In genomic region chr9:115760496-115760895, GRCm38 (mm10) we compare ENCODE assay signal across 10 mouse cellular contexts.
DNase-seq lines count a peak whose midpoint lies in the region; ATAC-seq lines count a peak whose summit lies in the region.
"Had no signal": no experiment of that assay in that cellular context is flagged by ENCODE, and none has a peak within 500 bp of the region (broad histone marks: within the 10 kb centered on the region; RNA-seq: fewer than 3 reads in every experiment).

No protein-coding gene starts in this region.

- H3K36me3 ChIP-seq in kidney, embryonic 14.5 days (ENCODE audit: control insufficient read depth, insufficient read depth, low read length) = no peaks in the 10 kb centered on the region
- no peaks in the 10 kb centered on the region for H3K36me3 ChIP-seq in liver, embryonic 16.5 days (ENCODE audit: control insufficient read depth, insufficient read depth)
- H3K36me3 ChIP-seq: neural tube, embryonic 12.5 days had no signal

- no peak overlapping the region for H3K27ac ChIP-seq in kidney, embryonic 14.5 days (ENCODE audit: low read depth, low read length)
- H3K27ac ChIP-seq in liver, embryonic 16.5 days (ENCODE audit: low read length) = no peak overlapping the region
- H3K27ac ChIP-seq: hindbrain, embryonic 14.5 days; neural tube, embryonic 12.5 days had no signal

- no peak overlapping the region for H3K4me2 ChIP-seq in kidney, embryonic 14.5 days (replicated peaks; ENCODE audit: low read depth, low read length)
- H3K4me2 ChIP-seq in liver, embryonic 16.5 days (ENCODE audit: low read depth, low read length) = no peak overlapping the region
- H3K4me2 ChIP-seq: hindbrain, embryonic 14.5 days; neural tube, embryonic 12.5 days had no signal

- H3K4me3 ChIP-seq in kidney, embryonic 14.5 days (ENCODE audit: low read length) = no peak overlapping the region
- H3K4me3 ChIP-seq in liver, embryonic 16.5 days (ENCODE audit: low read depth, low read length) = no peak overlapping the region
- H3K4me3 ChIP-seq: neural tube, embryonic 12.5 days had no signal

- peak; percentile 72 for ATAC-seq in kidney, embryonic 14.5 days (ENCODE audit: low FRiP score, low TSS enrichment)
- ATAC-seq in liver, embryonic 16.5 days (ENCODE audit: low read depth) = peak; percentile 66
- no peak for ATAC-seq in frontal cortex, adult (ENCODE audit: low TSS enrichment)

- no peaks in the 10 kb centered on the region for H3K4me1 ChIP-seq in kidney, embryonic 14.5 days (ENCODE audit: control insufficient read depth, insufficient read depth, low read length)
- H3K4me1 ChIP-seq in liver, embryonic 16.5 days (ENCODE audit: control insufficient read depth, low read depth, low read length) = no peaks in the 10 kb centered on the region
- H3K4me1 ChIP-seq: neural tube, embryonic 12.5 days had no signal

- H3K9ac ChIP-seq in kidney, embryonic 14.5 days (ENCODE audit: low read depth, low read length) = no peak overlapping the region
- H3K9ac ChIP-seq in liver, embryonic 16.5 days (ENCODE audit: low read depth, low read length) = no peak overlapping the region
- H3K9ac ChIP-seq: hindbrain, embryonic 14.5 days; neural tube, embryonic 12.5 days had no signal

- no peaks in the 10 kb centered on the region for H3K27me3 ChIP-seq in kidney, embryonic 14.5 days (ENCODE audit: control insufficient read depth, insufficient read depth, low read length)
- H3K27me3 ChIP-seq in liver, embryonic 16.5 days (ENCODE audit: control insufficient read depth, insufficient read depth, low read depth, low read length) = no peaks in the 10 kb centered on the region
- H3K27me3 ChIP-seq: neural tube, embryonic 12.5 days had no signal

- whole genome bisulfite sequencing in kidney, embryonic 14.5 days = 29% methylated on average over 2 of the region's 2 CpGs
- WGBS in liver, embryonic 16.5 days (ENCODE audit: insufficient replicate concordance) = 5% methylated on average over 2 of the region's 2 CpGs

- H3K9me3 ChIP-seq in kidney, embryonic 14.5 days (ENCODE audit: control insufficient read depth, low read length) = no peaks in the 10 kb centered on the region
- H3K9me3 ChIP-seq in liver, embryonic 16.5 days (replicated peaks; ENCODE audit: control insufficient read depth, low read length) = no peaks in the 10 kb centered on the region
- H3K9me3 ChIP-seq: neural tube, embryonic 12.5 days had no signal

- DNase-seq in adrenal gland, adult 8-10 months = peak; percentile 26
- peak; percentile 32 to 65 for DNase-seq in adrenal gland, postnatal 36 days
- no peak for DNase-seq in urinary bladder, postnatal 10 days (ENCODE audit: low spot score)
- no peak for DNase-seq in layer of hippocampus, postnatal 10 days (ENCODE audit: low spot score in 2 of 2)
- DNase-seq in spleen, postnatal 14 days (ENCODE audit: low spot score in 2 of 2) = no peak

Comparison
In these comparisons a context has a peak if more than half of its experiments do, and no peak if none do; other contexts are left out.
1. DNase-seq: peak in adrenal gland, adult 8-10 months (single experiment) and adrenal gland, postnatal 36 days (2 of 2); none in urinary bladder, postnatal 10 days (single experiment), layer of hippocampus, postnatal 10 days (0 of 2) and spleen, postnatal 14 days (0 of 2).